Mouse (Mus musculus): ENCODE measurements at regions not wholly inside any gene's neighbourhood (a gene's known extent, or its start where the extent isn't known, plus 50 kb on each side); places are given as distances from the start of the nearest gene placed in this dataset.

DNA sequence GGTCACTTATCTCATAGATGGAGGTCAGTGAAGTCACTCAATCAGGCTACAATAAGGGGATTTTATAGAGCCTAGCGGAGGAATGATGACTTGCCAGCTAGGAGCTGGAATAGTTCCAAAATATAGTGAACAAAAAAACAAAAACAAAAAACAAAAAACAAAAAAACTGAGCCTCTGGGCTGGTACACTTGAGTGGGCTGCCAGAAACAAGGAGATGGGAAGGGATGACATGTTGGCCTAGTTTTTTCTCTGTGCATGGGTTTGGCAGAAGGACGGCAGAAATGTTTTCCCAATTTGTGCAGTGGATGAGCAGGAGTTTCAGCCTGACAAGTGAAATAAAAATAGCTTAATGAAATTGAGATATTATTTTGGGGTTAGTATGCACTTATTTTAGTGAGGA is 57.6 kb upstream of the Manea start:
- Histone ChIP-seq H3K4me1 (no peaks in the 10 kb centered on the region), H3K27me3 (no peaks in the 10 kb centered on the region), H3K36me3 (no peaks in the 10 kb centered on the region), H3K9me3 (no peaks in the 10 kb centered on the region), H3K4me2 (replicated peaks) (no peak overlapping the region), H3K27ac (no peak overlapping the region), H3K4me3 (no peak overlapping the region), H3K9ac (no peak overlapping the region)
- WGBS: 85% methylated on average over 2 of the region's 2 CpGs
- no peak for ATAC-seq (ENCODE audit: low FRiP score, low read depth)

DNA sequence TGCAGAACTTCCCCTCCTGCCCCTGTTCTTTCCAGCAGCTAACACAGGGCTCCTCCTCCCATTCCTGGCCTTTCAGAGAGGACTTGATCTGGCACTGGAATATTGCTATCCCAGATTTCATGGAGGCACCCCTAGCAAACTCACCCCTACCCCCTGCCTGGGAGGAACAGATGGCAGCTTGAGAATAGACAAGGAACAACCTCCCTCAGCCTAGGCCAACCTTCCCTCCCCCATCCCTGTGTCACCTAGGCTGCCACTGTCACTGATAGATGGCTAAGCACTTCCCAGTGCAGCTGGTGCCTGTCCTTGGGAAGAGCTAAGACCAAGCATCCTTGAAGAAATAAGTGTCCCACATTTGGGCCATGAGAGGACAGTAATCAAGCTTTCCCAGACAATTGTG is 55.5 kb upstream of the Manea start:
- Histone ChIP-seq H3K9me3 (no peaks in the 10 kb centered on the region), H3K36me3 (no peaks in the 10 kb centered on the region)

More for the DNA sequence above, 55.5 kb upstream of the Manea start:
- Histone ChIP-seq H3K4me2 (replicated peaks) (no peak overlapping the region), H3K27ac (no peak overlapping the region), H3K4me1 (no peaks in the 10 kb centered on the region), H3K27me3 (no peaks in the 10 kb centered on the region), H3K4me3 (no peak overlapping the region), H3K9ac (no peak overlapping the region)
- no peak for ATAC-seq (ENCODE audit: low FRiP score, low read depth)

All from limb, embryonic 13.5 days (tissue).